Mouse (Mus musculus): ENCODE measurements at regions not wholly inside any gene's neighbourhood (a gene's known extent, or its start where the extent isn't known, plus 50 kb on each side); places are given as distances from the start of the nearest gene placed in this dataset.

DNA sequence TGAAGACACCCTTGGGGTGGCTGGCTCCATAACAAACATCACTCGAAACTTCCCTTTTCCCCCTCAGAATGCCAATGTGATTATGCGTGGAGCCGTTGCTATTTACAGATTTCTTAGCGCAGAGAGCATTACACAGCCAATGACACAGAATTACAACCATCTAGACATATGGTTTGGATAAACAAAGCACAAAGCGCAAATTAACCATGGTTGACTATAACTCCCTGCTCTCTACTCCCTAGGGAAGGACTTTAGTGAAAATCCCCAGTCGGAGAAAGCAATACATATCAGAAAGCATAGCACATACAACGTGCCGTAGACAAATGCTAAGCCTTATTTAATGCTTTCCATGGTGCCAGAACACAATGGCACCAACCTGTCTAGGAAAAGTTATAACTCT, 131.8 kb downstream of the Tshz3 start:
- Histone ChIP-seq H3K4me2 (ENCODE audit: low read depth, low read length) (no peak overlapping the region), H3K36me3 (ENCODE audit: control insufficient read depth, insufficient read depth, low read length) (no peaks in the 10 kb centered on the region), H3K4me3 (ENCODE audit: low read depth, low read length) (no peak overlapping the region), H3K27ac (ENCODE audit: low read depth, low read length) (no peak overlapping the region), H3K9ac (replicated peaks; ENCODE audit: low read depth, low read length) (no peak overlapping the region), H3K9me3 (ENCODE audit: control insufficient read depth, low read length) (no peaks in the 10 kb centered on the region), H3K27me3 (ENCODE audit: control insufficient read depth, insufficient read depth, low read length) (no peaks in the 10 kb centered on the region), H3K4me1 (ENCODE audit: control insufficient read depth, insufficient read depth, low read length) (no peaks in the 10 kb centered on the region)
- WGBS, result 70% methylated on average over 8 of the region's 8 CpGs
- ATAC-seq (ENCODE audit: low read depth), result no peak

DNA sequence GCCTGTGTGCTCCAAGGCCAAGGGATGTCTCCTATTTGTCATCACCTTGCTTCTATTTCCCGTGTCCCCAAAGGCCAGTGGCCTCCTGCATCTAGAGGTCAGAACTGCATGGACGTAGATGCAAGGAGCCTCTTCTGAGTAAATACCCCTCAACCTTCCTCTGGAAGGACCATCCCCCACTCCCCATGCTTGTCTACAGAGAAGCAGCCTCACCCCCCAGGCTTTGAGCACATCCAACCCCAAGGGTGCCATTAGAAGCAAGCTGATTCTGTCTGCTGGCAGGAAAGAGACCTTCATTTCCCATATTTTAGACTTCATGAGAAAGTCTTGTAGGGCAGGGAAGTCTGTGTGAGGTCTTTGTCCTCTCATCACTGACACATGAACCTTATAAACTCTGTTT, 132.2 kb downstream of the Tshz3 start:
- H3K36me3 ChIP-seq (ENCODE audit: control insufficient read depth, insufficient read depth, low read length), result no peaks in the 10 kb centered on the region
- H3K4me2 ChIP-seq (ENCODE audit: low read depth, low read length), result no peak overlapping the region
- H3K27ac ChIP-seq (ENCODE audit: low read depth, low read length), result no peak overlapping the region
- no peaks in the 10 kb centered on the region for H3K4me1 ChIP-seq (ENCODE audit: control insufficient read depth, insufficient read depth, low read length)
- 83% methylated on average over 2 of the region's 2 CpGs for WGBS
- no peak overlapping the region for H3K4me3 ChIP-seq (ENCODE audit: low read depth, low read length)
- no peaks in the 10 kb centered on the region for H3K27me3 ChIP-seq (ENCODE audit: control insufficient read depth, insufficient read depth, low read length)
- no peak overlapping the region for H3K9ac ChIP-seq (replicated peaks; ENCODE audit: low read depth, low read length)
- ATAC-seq (ENCODE audit: low read depth), result no peak
- H3K9me3 ChIP-seq (ENCODE audit: control insufficient read depth, low read length), result no peaks in the 10 kb centered on the region

DNA sequence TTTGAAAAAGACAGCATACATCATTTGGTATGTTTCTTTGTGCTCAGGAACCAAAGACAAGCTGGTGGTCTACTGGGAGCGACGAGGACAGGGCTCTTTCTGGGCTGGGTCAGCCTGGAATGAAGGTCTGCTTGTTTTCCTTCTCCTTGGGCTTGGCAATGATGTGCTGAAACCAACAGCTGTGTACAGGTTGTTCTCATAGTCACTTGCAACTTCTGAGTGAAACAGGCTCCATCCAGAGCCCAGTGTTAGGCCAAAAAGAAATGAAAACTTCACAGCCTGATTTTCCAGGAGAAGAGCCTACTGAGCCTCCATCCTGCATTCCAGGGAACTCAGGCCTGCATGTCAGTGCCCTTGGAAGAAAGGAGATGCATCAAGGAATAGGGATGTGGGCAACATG, 150.4 kb downstream of the Tshz3 start:
- WGBS, result 78% methylated on average over 2 of the region's 2 CpGs

DNA sequence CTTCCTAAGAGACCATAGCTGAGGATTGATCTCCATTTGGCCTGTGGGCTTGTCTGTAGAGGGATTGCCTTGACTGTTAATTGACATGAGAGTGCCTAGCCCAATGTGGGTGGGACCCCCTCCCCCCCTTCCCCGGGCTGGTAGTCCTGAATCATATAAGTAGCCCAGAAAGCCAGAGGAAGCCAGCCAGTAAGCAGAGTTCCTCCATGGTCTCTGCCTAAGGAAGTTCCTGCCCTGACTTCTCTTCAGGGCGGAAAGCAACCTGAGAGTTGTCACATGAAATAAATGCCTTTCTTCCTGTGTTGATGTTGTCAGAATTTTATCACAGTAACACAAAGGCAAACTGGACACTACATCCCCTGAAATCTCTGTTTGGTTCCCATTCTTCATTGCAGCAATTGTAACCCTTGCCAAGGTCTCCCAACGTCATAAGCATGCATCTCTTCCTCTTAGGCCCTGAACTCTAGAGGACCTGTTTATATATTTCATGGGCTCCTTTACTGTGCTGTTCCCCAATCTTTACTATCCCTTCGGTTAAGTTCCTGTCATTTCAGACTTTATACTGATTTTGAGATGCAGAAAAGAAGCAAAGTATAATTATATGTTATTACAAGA, 153.5 kb downstream of the Tshz3 start:
- no peak overlapping the region for H3K4me3 ChIP-seq (ENCODE audit: low read depth, low read length)
- no peak for ATAC-seq (ENCODE audit: low read depth)
- no peak overlapping the region for H3K4me2 ChIP-seq (ENCODE audit: low read depth, low read length)
- H3K9ac ChIP-seq (replicated peaks; ENCODE audit: low read depth, low read length), result no peak overlapping the region
- no peaks in the 10 kb centered on the region for H3K27me3 ChIP-seq (ENCODE audit: control insufficient read depth, insufficient read depth, low read length)
- 88% methylated on average over 4 of the region's 4 CpGs for WGBS
- H3K27ac ChIP-seq (ENCODE audit: low read depth, low read length), result no peak overlapping the region
- H3K4me1 ChIP-seq (ENCODE audit: control insufficient read depth, insufficient read depth, low read length), result no peaks in the 10 kb centered on the region
- H3K36me3 ChIP-seq (ENCODE audit: control insufficient read depth, insufficient read depth, low read length), result no peaks in the 10 kb centered on the region
- H3K9me3 ChIP-seq (ENCODE audit: control insufficient read depth, low read length), result no peaks in the 10 kb centered on the region

More for the DNA sequence above, 150.4 kb downstream of the Tshz3 start:
- no peak for ATAC-seq (ENCODE audit: low read depth)
- H3K36me3 ChIP-seq (ENCODE audit: control insufficient read depth, insufficient read depth, low read length), result no peaks in the 10 kb centered on the region
- no peaks in the 10 kb centered on the region for H3K27me3 ChIP-seq (ENCODE audit: control insufficient read depth, insufficient read depth, low read length)
- no peak overlapping the region for H3K4me2 ChIP-seq (ENCODE audit: low read depth, low read length)
- no peak overlapping the region for H3K27ac ChIP-seq (ENCODE audit: low read depth, low read length)
- no peaks in the 10 kb centered on the region for H3K4me1 ChIP-seq (ENCODE audit: control insufficient read depth, insufficient read depth, low read length)
- H3K9ac ChIP-seq (replicated peaks; ENCODE audit: low read depth, low read length), result no peak overlapping the region
- H3K4me3 ChIP-seq (ENCODE audit: low read depth, low read length), result no peak overlapping the region
- H3K9me3 ChIP-seq (ENCODE audit: control insufficient read depth, low read length), result no peaks in the 10 kb centered on the region

DNA sequence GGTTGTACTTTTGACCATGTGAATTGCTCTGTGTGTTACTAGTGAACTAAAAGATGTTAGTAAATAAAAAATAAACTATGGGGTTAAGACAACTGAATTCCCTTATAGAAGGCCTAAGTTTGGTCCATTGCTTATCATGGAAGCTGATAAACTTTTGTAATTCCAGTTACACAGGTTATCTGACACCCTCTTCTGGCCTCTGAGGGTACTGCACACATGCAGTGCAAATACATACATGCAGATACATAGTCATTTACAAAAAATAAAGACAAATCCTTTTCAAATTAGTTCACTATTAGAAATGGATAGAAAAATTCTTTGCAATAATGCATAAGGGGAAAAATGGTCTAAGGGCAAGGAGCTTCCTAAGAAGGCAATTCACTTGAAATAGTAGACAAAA, 156.4 kb downstream of the Tshz3 start:
- H3K36me3 ChIP-seq (ENCODE audit: control insufficient read depth, insufficient read depth, low read length), result no peaks in the 10 kb centered on the region
- H3K4me1 ChIP-seq (ENCODE audit: control insufficient read depth, insufficient read depth, low read length), result no peaks in the 10 kb centered on the region
- no peak overlapping the region for H3K4me2 ChIP-seq (ENCODE audit: low read depth, low read length)
- H3K9ac ChIP-seq (replicated peaks; ENCODE audit: low read depth, low read length), result no peak overlapping the region
- H3K27ac ChIP-seq (ENCODE audit: low read depth, low read length), result no peak overlapping the region
- H3K9me3 ChIP-seq (ENCODE audit: control insufficient read depth, low read length), result no peaks in the 10 kb centered on the region
- no peaks in the 10 kb centered on the region for H3K27me3 ChIP-seq (ENCODE audit: control insufficient read depth, insufficient read depth, low read length)
- no peak overlapping the region for H3K4me3 ChIP-seq (ENCODE audit: low read depth, low read length)
- ATAC-seq (ENCODE audit: low read depth), result no peak

DNA sequence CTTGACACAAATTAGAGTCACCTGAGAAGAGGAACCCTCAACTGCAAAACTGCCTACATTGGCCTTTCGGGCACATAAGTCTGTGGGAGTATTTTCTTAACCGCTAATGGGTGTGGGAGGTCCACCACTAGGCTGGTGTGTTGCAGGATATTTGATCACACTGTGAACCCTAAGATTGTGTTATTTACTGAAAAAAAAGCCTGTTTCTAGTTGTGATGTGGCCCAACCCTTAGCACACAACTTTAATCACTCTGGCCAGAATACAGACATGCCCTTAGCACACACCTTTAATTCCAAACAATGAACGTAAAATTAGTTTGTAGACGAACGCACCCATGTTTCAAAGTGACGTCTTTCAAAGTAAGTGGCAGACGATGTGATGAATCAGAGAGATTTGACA, 161.5 kb downstream of the Tshz3 start:
- Histone ChIP-seq H3K4me2 (ENCODE audit: low read depth, low read length) (no peak overlapping the region), H3K27ac (ENCODE audit: low read depth, low read length) (no peak overlapping the region), H3K9ac (replicated peaks; ENCODE audit: low read depth, low read length) (no peak overlapping the region), H3K36me3 (ENCODE audit: control insufficient read depth, insufficient read depth, low read length) (no peaks in the 10 kb centered on the region), H3K27me3 (ENCODE audit: control insufficient read depth, insufficient read depth, low read length) (no peaks in the 10 kb centered on the region), H3K9me3 (ENCODE audit: control insufficient read depth, low read length) (no peaks in the 10 kb centered on the region), H3K4me1 (ENCODE audit: control insufficient read depth, insufficient read depth, low read length) (no peaks in the 10 kb centered on the region), H3K4me3 (ENCODE audit: low read depth, low read length) (no peak overlapping the region)
- 95% methylated on average over 7 of the region's 7 CpGs for WGBS
- no peak for ATAC-seq (ENCODE audit: low read depth)

DNA sequence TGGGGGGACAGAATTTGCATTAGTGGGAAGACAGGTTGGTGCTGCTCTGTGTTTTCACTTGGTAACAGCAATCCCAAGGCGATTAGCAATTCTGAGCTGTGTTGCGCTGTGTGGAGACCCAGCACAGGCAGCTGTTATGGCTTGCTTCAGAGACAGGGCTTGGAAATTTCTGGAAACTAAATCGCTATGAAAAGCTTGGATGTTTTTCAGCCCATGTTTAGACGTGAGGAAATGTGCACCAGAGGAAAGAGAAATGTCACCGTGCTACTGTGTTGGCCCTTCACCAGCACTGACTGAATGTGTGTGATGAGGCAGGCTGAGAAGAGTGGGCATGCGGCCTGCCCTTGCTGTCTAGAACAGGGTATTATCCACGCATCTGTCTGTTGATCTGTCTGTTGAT, 164.6 kb downstream of the Tshz3 start:
- Histone ChIP-seq H3K4me1 (ENCODE audit: control insufficient read depth, insufficient read depth, low read length) (no peaks in the 10 kb centered on the region), H3K4me2 (ENCODE audit: low read depth, low read length) (no peak overlapping the region), H3K36me3 (ENCODE audit: control insufficient read depth, insufficient read depth, low read length) (no peaks in the 10 kb centered on the region), H3K27ac (ENCODE audit: low read depth, low read length) (no peak overlapping the region), H3K4me3 (ENCODE audit: low read depth, low read length) (no peak overlapping the region), H3K9me3 (ENCODE audit: control insufficient read depth, low read length) (no peaks in the 10 kb centered on the region), H3K27me3 (ENCODE audit: control insufficient read depth, insufficient read depth, low read length) (no peaks in the 10 kb centered on the region), H3K9ac (replicated peaks; ENCODE audit: low read depth, low read length) (no peak overlapping the region)
- no peak for ATAC-seq (ENCODE audit: low read depth)
- 95% methylated on average over 7 of the region's 7 CpGs for WGBS

DNA sequence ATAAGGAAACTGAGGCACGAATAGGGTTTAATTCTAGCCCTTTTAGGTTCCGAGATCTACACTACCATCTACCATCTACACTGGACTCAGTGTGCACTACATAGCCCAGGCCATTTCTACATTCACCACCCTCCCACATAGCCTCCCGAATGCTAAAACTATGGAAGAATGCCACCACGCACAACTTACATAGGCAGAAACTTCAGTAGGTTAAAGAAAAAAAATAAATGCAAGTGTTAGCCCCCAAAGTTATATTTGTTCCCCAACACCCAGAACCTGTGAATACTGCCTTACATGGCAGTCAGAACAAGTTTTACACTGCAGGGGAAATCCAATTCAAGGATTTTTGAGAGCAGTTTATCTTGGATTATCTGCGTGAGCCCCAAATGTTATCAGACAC, 165.8 kb downstream of the Tshz3 start:
- no peak overlapping the region for H3K4me3 ChIP-seq (ENCODE audit: low read depth, low read length)
- H3K27me3 ChIP-seq (ENCODE audit: control insufficient read depth, insufficient read depth, low read length), result no peaks in the 10 kb centered on the region
- H3K9ac ChIP-seq (replicated peaks; ENCODE audit: low read depth, low read length), result no peak overlapping the region
- no peak overlapping the region for H3K4me2 ChIP-seq (ENCODE audit: low read depth, low read length)
- H3K27ac ChIP-seq (ENCODE audit: low read depth, low read length), result no peak overlapping the region
- H3K9me3 ChIP-seq (ENCODE audit: control insufficient read depth, low read length), result no peaks in the 10 kb centered on the region
- 91% methylated on average over 5 of the region's 5 CpGs for WGBS
- ATAC-seq (ENCODE audit: low read depth), result no peak
- no peaks in the 10 kb centered on the region for H3K4me1 ChIP-seq (ENCODE audit: control insufficient read depth, insufficient read depth, low read length)
- no peaks in the 10 kb centered on the region for H3K36me3 ChIP-seq (ENCODE audit: control insufficient read depth, insufficient read depth, low read length)

DNA sequence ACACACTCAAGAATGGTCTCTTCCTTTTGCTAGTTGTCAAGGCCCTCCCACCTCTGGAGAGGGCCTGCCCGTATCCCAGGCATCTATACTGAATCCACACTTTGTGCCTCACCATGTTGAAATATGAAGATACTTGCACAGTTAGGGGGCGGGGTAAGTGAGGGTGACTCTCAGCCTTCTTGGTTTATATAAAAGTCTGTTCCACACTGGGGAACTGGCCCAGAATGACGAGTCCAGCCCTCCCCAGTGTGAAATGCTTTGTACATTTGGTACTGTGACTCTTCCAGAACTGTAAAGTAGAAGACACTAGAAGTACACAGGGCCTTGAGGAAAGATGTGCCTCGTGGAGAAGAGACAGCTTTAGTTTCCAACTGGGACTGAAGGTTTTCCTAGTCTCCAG, 166.8 kb downstream of the Tshz3 start:
- 83% methylated on average over 4 of the region's 4 CpGs for WGBS
- ATAC-seq (ENCODE audit: low read depth), result no peak
- H3K9me3 ChIP-seq (ENCODE audit: control insufficient read depth, low read length), result no peaks in the 10 kb centered on the region

DNA sequence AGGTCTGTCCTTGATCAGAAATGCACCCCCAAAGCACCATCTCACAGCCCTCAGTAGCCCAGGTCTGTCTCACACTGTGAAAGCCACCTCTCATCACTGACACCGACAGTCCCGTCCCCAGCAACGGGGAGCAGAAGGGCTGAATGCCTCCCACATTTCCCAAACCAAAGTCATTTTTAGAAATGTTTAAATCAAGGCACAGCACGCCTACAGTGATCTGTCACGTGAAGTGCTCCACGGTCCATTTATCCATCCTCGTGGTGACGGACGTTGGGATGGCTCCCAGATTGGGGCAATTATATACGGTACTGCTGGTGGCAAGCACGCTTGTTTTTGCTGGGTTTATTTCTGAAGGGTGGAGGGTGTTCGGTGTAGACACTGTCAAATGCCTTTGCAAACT, 168.7 kb downstream of the Tshz3 start:
- no peaks in the 10 kb centered on the region for H3K27me3 ChIP-seq (ENCODE audit: control insufficient read depth, insufficient read depth, low read length)

More for the DNA sequence above, 166.8 kb downstream of the Tshz3 start:
- H3K9ac ChIP-seq (replicated peaks; ENCODE audit: low read depth, low read length), result no peak overlapping the region
- no peaks in the 10 kb centered on the region for H3K4me1 ChIP-seq (ENCODE audit: control insufficient read depth, insufficient read depth, low read length)
- H3K4me3 ChIP-seq (ENCODE audit: low read depth, low read length), result no peak overlapping the region
- no peaks in the 10 kb centered on the region for H3K27me3 ChIP-seq (ENCODE audit: control insufficient read depth, insufficient read depth, low read length)
- no peak overlapping the region for H3K4me2 ChIP-seq (ENCODE audit: low read depth, low read length)
- no peak overlapping the region for H3K27ac ChIP-seq (ENCODE audit: low read depth, low read length)
- no peaks in the 10 kb centered on the region for H3K36me3 ChIP-seq (ENCODE audit: control insufficient read depth, insufficient read depth, low read length)

More for the DNA sequence above, 168.7 kb downstream of the Tshz3 start:
- no peaks in the 10 kb centered on the region for H3K36me3 ChIP-seq (ENCODE audit: control insufficient read depth, insufficient read depth, low read length)
- H3K27ac ChIP-seq (ENCODE audit: low read depth, low read length), result no peak overlapping the region
- H3K4me3 ChIP-seq (ENCODE audit: low read depth, low read length), result no peak overlapping the region
- no peaks in the 10 kb centered on the region for H3K4me1 ChIP-seq (ENCODE audit: control insufficient read depth, insufficient read depth, low read length)
- no peak overlapping the region for H3K4me2 ChIP-seq (ENCODE audit: low read depth, low read length)
- H3K9ac ChIP-seq (replicated peaks; ENCODE audit: low read depth, low read length), result no peak overlapping the region
- WGBS, result 54% methylated on average over 12 of the region's 12 CpGs
- ATAC-seq (ENCODE audit: low read depth), result no peak
- no peaks in the 10 kb centered on the region for H3K9me3 ChIP-seq (ENCODE audit: control insufficient read depth, low read length)

Measured in neural tube, embryonic 14.5 days (tissue).